Mouse (Mus musculus) neural tube, embryonic 10.5 days (tissue): ENCODE measurements around the gene Boll.
"Not testable (repeated sequence)": the region's sequence is repeated elsewhere in the genome, so short reads cannot be mapped to it uniquely, and the experiment has no call there.

Source experiments
- DNase-seq: peaks from one replicate; pipeline ENCODE4 v3.0.0-alpha.2; 2017; ENCODE audit warnings: low spot score; ENCODE audit errors: extremely low spot score

Boll gene

GRCm38 (mm10) chr1:55363044-55363565 is at the start of gene Boll:
Gene Boll, minus strand, starts transcription at chr1:55363469.
- peak; percentile 70 for DNase-seq

- DNase-seq = no peak
Observed at GRCm38 (mm10) chr1:55412569-55412968, 49.3 kb upstream of the Boll start.

GRCm38 (mm10) chr1:55411079-55411478 is 47.8 kb upstream of the Boll start:
- DNase-seq = no peak

- no peak for DNase-seq
Observed at GRCm38 (mm10) chr1:55410670-55411069, 47.4 kb upstream of the Boll start.

- DNase-seq = peak; percentile 58
Observed at GRCm38 (mm10) chr1:55406531-55407375, 43.5 kb upstream of the Boll start.

GRCm38 (mm10) chr1:55406023-55406413 is 42.7 kb upstream of the Boll start:
- DNase-seq = peak; percentile 85

GRCm38 (mm10) chr1:55405272-55406022 is 42.2 kb upstream of the Boll start, which contains the start of gene Plcl1:
Gene Plcl1, plus strand, starts transcription at chr1:55405921.
- DNase-seq = peak; percentile 91

GRCm38 (mm10) chr1:55404439-55404838 is 41.2 kb upstream of the Boll start:
- peak; percentile 43 for DNase-seq

GRCm38 (mm10) chr1:55399891-55400290 is 36.6 kb upstream of the Boll start:
- DNase-seq = no peak

GRCm38 (mm10) chr1:55383114-55383773 is 20.0 kb upstream of the Boll start:
- DNase-seq = peak; percentile 81

- no peak for DNase-seq
Observed at GRCm38 (mm10) chr1:55380527-55380926, 17.3 kb upstream of the Boll start.

GRCm38 (mm10) chr1:55372626-55373025 is 9.4 kb upstream of the Boll start:
- DNase-seq = no peak

GRCm38 (mm10) chr1:55363586-55363985 is 317 bp upstream of the Boll start:
- peak; percentile 62 for DNase-seq

GRCm38 (mm10) chr1:55362634-55363033 is 635 bp downstream of the Boll start:
- DNase-seq = no peak

GRCm38 (mm10) chr1:55351914-55352313 is 11.4 kb downstream of the Boll start:
- DNase-seq = not testable (repeated sequence)

- not testable (repeated sequence) for DNase-seq
Observed at GRCm38 (mm10) chr1:55325496-55325895, 37.8 kb downstream of the Boll start.

- DNase-seq = no peak
Observed at GRCm38 (mm10) chr1:55301077-55301476, 62.2 kb downstream of the Boll start.

GRCm38 (mm10) chr1:55279081-55279480 is 84.2 kb downstream of the Boll start:
- DNase-seq = no peak

GRCm38 (mm10) chr1:55265447-55265846 is 97.8 kb downstream of the Boll start:
- DNase-seq = no peak

GRCm38 (mm10) chr1:55264385-55264784 is 98.9 kb downstream of the Boll start:
- no peak for DNase-seq

- DNase-seq = no peak
Observed at GRCm38 (mm10) chr1:55246374-55246773, 116.9 kb downstream of the Boll start.

GRCm38 (mm10) chr1:55239237-55239636 is 124.0 kb downstream of the Boll start:
- no peak for DNase-seq
